Mouse (Mus musculus): Measurements from ENCODE around the gene 4933411K16Rik. TPM values are rescaled to one million over a fixed set of nuclear protein-coding genes. Genes with fewer than 3 reads are reported as not detected.

Gene 4933411K16Rik
- polyA plus RNA-seq, 1 experiment from 2014 or later: not detected

GRCm38 (mm10) chr19:42099406-42099805 is 47.4 kb downstream of the 4933411K16Rik start:
- peaks cover 10% of the 10 kb centered on the region for H3K36me3 ChIP-seq (ENCODE audit: control insufficient read depth, insufficient read depth, low read length)
- H3K9me3 ChIP-seq (replicated peaks; ENCODE audit: control insufficient read depth, low read length, poor library complexity, severe bottlenecking): no peaks in the 10 kb centered on the region
- WGBS: 98% methylated on average over 3 of the region's 3 CpGs
- ATAC-seq: no peak
- no peaks in the 10 kb centered on the region for H3K4me1 ChIP-seq (ENCODE audit: control insufficient read depth, insufficient read depth, low read length)
- H3K4me3 ChIP-seq (ENCODE audit: low read depth, low read length): no peak overlapping the region
- H3K4me2 ChIP-seq (ENCODE audit: low read length): no peak overlapping the region
- no peak overlapping the region for H3K27ac ChIP-seq (ENCODE audit: low read length)
- no peak overlapping the region for H3K9ac ChIP-seq (ENCODE audit: low read depth, low read length)
- no peaks in the 10 kb centered on the region for H3K27me3 ChIP-seq (ENCODE audit: control insufficient read depth, insufficient read depth, low read depth, low read length)

Other genes with a start within 250 kb of the 4933411K16Rik start
- gene Frat1, start 222.3 kb upstream of the 4933411K16Rik start, polyA plus RNA-seq (2015; fragmentation: Nextera tagmentation; extraction: Ambion mirVana): 27.3 and 28.2 TPM in 2 replicates
- 5.0 and 5.6 TPM in 2 replicates for gene Frat2, start 204.1 kb upstream of the 4933411K16Rik start, polyA plus RNA-seq (2015; fragmentation: Nextera tagmentation; extraction: Ambion mirVana)
- 19.2 TPM in 2 replicates for gene Rrp12, start 156.1 kb upstream of the 4933411K16Rik start, polyA plus RNA-seq (2015; fragmentation: Nextera tagmentation; extraction: Ambion mirVana)
- 509 and 565 TPM in 2 replicates for gene Pgam1, start 140.3 kb upstream of the 4933411K16Rik start, polyA plus RNA-seq (2015; fragmentation: Nextera tagmentation; extraction: Ambion mirVana)
- gene Exosc1, start 118.8 kb upstream of the 4933411K16Rik start, polyA plus RNA-seq (2015; fragmentation: Nextera tagmentation; extraction: Ambion mirVana): 59.1 and 61.3 TPM in 2 replicates
- 84.2 and 90.2 TPM in 2 replicates for gene Zdhhc16, start 118.8 kb upstream of the 4933411K16Rik start, polyA plus RNA-seq (2015; fragmentation: Nextera tagmentation; extraction: Ambion mirVana)
- gene Mms19, start 71.1 kb upstream of the 4933411K16Rik start, polyA plus RNA-seq (2015; fragmentation: Nextera tagmentation; extraction: Ambion mirVana): 27.0 and 31.9 TPM in 2 replicates
- 9.1 and 10.1 TPM in 2 replicates for gene Ubtd1, start 70.5 kb upstream of the 4933411K16Rik start, polyA plus RNA-seq (2015; fragmentation: Nextera tagmentation; extraction: Ambion mirVana)
- gene Ankrd2, start 16.2 kb upstream of the 4933411K16Rik start, polyA plus RNA-seq (2015; fragmentation: Nextera tagmentation; extraction: Ambion mirVana): 0.71 and 0.94 TPM in 2 replicates
- 1.6 and 1.7 TPM in 2 replicates for gene Hoga1, start 6.6 kb upstream of the 4933411K16Rik start, polyA plus RNA-seq (2015; fragmentation: Nextera tagmentation; extraction: Ambion mirVana)
- 160 and 163 TPM in 2 replicates for gene Morn4, start 34.1 kb downstream of the 4933411K16Rik start, polyA plus RNA-seq (2015; fragmentation: Nextera tagmentation; extraction: Ambion mirVana)
- 27.8 and 28.5 TPM in 2 replicates for gene Pi4k2a, start 38.2 kb downstream of the 4933411K16Rik start, polyA plus RNA-seq (2015; fragmentation: Nextera tagmentation; extraction: Ambion mirVana)
- gene Avpi1, start 76.8 kb downstream of the 4933411K16Rik start, polyA plus RNA-seq (2015; fragmentation: Nextera tagmentation; extraction: Ambion mirVana): 4.9 and 8.3 TPM in 2 replicates
- 1.4 and 1.8 TPM in 2 replicates for gene Marveld1, start 95.2 kb downstream of the 4933411K16Rik start, polyA plus RNA-seq (2015; fragmentation: Nextera tagmentation; extraction: Ambion mirVana)
- gene Zfyve27, start 111.7 kb downstream of the 4933411K16Rik start, polyA plus RNA-seq (2015; fragmentation: Nextera tagmentation; extraction: Ambion mirVana): 64.9 and 65.7 TPM in 2 replicates
- 1.4 and 2.1 TPM in 2 replicates for gene Sfrp5, start 150.0 kb downstream of the 4933411K16Rik start, polyA plus RNA-seq (2015; fragmentation: Nextera tagmentation; extraction: Ambion mirVana)
- 61.4 and 72.2 TPM in 2 replicates for gene Golga7b, start 195.3 kb downstream of the 4933411K16Rik start, polyA plus RNA-seq (2015; fragmentation: Nextera tagmentation; extraction: Ambion mirVana)